Mouse (Mus musculus) right cerebral cortex, adult 2 months (tissue): ENCODE data around the gene Gnai3.
A peak's percentile ranks its signal among the peaks of the same experiment; 100 is the strongest.

Source experiments
- DNase-seq, 2 experiments: peaks; one replicate each; pipeline ENCODE4 v3.0.0; 2021 to 2022; ENCODE audit warnings: low spot score in 2 of 2

Gene Gnai3

GRCm38 (mm10) chr3:108111320-108111719, 34.6 kb downstream of the Gnai3 start:
- no peak for DNase-seq

- no peak for DNase-seq
These were observed 40.7 kb downstream of the Gnai3 start for GRCm38 (mm10) chr3:108105281-108105680.

GRCm38 (mm10) chr3:108102075-108102474, 43.9 kb downstream of the Gnai3 start:
- no peak for DNase-seq

- no peak for DNase-seq
These were observed 44.4 kb downstream of the Gnai3 start for GRCm38 (mm10) chr3:108101594-108101993.

- no peak for DNase-seq
These were observed 47.6 kb downstream of the Gnai3 start for GRCm38 (mm10) chr3:108098316-108098715.

- no peak for DNase-seq
These were observed 48.3 kb downstream of the Gnai3 start for GRCm38 (mm10) chr3:108097656-108098055.

- no peak for DNase-seq
These were observed 49.2 kb downstream of the Gnai3 start for GRCm38 (mm10) chr3:108096726-108097125.

GRCm38 (mm10) chr3:108096226-108096625, 49.7 kb downstream of the Gnai3 start:
- DNase-seq: no peak

GRCm38 (mm10) chr3:108094976-108095760, 50.8 kb downstream of the Gnai3 start:
- DNase-seq: no peak

- DNase-seq: no peak
These were observed 51.8 kb downstream of the Gnai3 start for GRCm38 (mm10) chr3:108094146-108094545.

- DNase-seq: no peak
These were observed 52.6 kb downstream of the Gnai3 start for GRCm38 (mm10) chr3:108093306-108093705.

- DNase-seq: no peak
These were observed 53.3 kb downstream of the Gnai3 start, which contains the start of gene Gnat2 for GRCm38 (mm10) chr3:108092536-108093115. Gnat2 (plus strand) TSS chr3:108092789.

- no peak for DNase-seq
These were observed 53.9 kb downstream of the Gnai3 start for GRCm38 (mm10) chr3:108092030-108092429.

GRCm38 (mm10) chr3:108090561-108090960, 55.4 kb downstream of the Gnai3 start:
- DNase-seq: no peak

- DNase-seq: peak in 1 of 2 experiments; percentile 29
These were observed 56.0 kb downstream of the Gnai3 start for GRCm38 (mm10) chr3:108089916-108090315.

GRCm38 (mm10) chr3:108088842-108089380, 57.0 kb downstream of the Gnai3 start:
- no peak for DNase-seq

- no peak for DNase-seq
These were observed 58.6 kb downstream of the Gnai3 start for GRCm38 (mm10) chr3:108087329-108087728.

- no peak for DNase-seq
These were observed 59.4 kb downstream of the Gnai3 start, which contains the start of gene Ampd2 for GRCm38 (mm10) chr3:108086470-108086979. Ampd2 (minus strand) TSS chr3:108086651.

GRCm38 (mm10) chr3:108085721-108086469, 60.1 kb downstream of the Gnai3 start:
- DNase-seq: no peak

GRCm38 (mm10) chr3:108085281-108085720, 60.6 kb downstream of the Gnai3 start:
- peak; percentile 90 to 91 for DNase-seq

- DNase-seq: no peak
These were observed 61.1 kb downstream of the Gnai3 start for GRCm38 (mm10) chr3:108084767-108085270.
